Mouse (Mus musculus): Measurements from ENCODE around the gene Cdsn. TPM values are rescaled to one million over a fixed set of nuclear protein-coding genes. Genes with fewer than 3 reads are reported as not detected.

The Cdsn gene
- total RNA-seq (2012; rRNA removed) (0.08 and 0.23 TPM in 2 replicates), polyA plus RNA-seq (2012; ENCODE audit: insufficient read depth in 1 of 2, insufficient read length in 2 of 2, low read depth in 1 of 2, low replicate concordance in 2 of 2, missing spikeins in 1 of 2) (under 1 TPM in 1 of 2 experiments, not detected in 1; 0.79 TPM)

DNA sequence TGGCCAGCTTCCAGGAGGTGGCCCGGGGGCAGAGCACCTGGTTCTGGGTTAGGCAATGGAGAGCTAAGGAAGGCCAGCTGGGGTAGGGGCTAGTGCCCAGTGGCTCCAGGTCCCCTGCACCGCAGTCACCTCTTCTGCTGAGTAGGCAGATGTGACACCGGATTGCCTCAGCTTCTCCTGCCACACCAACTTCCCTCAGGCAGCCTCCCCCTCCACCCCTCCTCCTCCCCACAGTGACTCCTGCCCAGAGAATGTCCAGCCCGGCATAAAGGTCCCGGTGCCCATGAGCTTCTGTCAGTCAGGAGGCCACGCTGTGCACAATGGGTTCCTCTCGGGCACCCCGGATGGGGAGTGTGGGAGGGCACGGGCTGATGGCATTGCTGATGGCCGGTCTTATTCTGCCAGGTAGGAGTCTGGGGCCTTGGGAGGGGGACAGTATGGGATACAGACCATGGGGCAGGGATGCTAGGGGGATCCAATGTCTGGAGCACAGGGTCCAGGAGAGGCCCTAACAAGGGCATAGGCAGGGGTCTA, at the start of gene Cdsn:
TSS of gene Cdsn (plus strand) at position 248 of the 534 bp plus-strand sequence.
- Histone ChIP-seq H3K9me3 (replicated peaks; ENCODE audit: insufficient read depth, low read length) (no peaks in the 10 kb centered on the region), H3K27ac (ENCODE audit: control insufficient read depth, low read depth, low read length) (no peak within 1 kb of the TSS), H3K79me2 (ENCODE audit: control insufficient read depth, insufficient read depth, low read length, poor library complexity) (no peaks in the 10 kb centered on the region), H3K4me1 (ENCODE audit: control insufficient read depth in 1 of 2, insufficient read depth in 2 of 2, low read length in 2 of 2) (no peaks in the 10 kb centered on the region), H3K36me3 (ENCODE audit: control insufficient read depth in 1 of 2, insufficient read depth in 2 of 2, low read length in 2 of 2) (no peaks in the 10 kb centered on the region), H3K4me3 (ENCODE audit: control insufficient read depth in 1 of 2, insufficient read depth in 1 of 2, low read depth in 2 of 2, low read length in 2 of 2) (no peak within 1 kb of the TSS), H3K9ac (ENCODE audit: control insufficient read depth, low read depth, low read length, poor library complexity, severe bottlenecking) (no peak within 1 kb of the TSS), H3K27me3 (ENCODE audit: control insufficient read depth in 1 of 2, insufficient read depth in 2 of 2, low read length in 2 of 2) (no peaks in the 10 kb centered on the region)
- DNase-seq (ENCODE audit: low read depth, low spot score): no peak
- TF ChIP-seq MEF2A (IDR thresholded peaks at IDR 0.05; ENCODE audit: extremely low read depth, insufficient replicate concordance, low read depth, low read length, poor library complexity, severe bottlenecking): no peak
- TF ChIP-seq ELF1 (IDR thresholded peaks at IDR 0.05; ENCODE audit: low read depth, low read length): no peak
- no peak for TF ChIP-seq E2F4 (IDR thresholded peaks at IDR 0.05; ENCODE audit: borderline replicate concordance, low read depth, low read length)
- no peak for TF ChIP-seq USF2 (IDR thresholded peaks at IDR 0.05; ENCODE audit: borderline replicate concordance in 1 of 2, insufficient read depth in 1 of 2, low read depth in 1 of 2, low read length in 2 of 2)
- TF ChIP-seq MYC (IDR thresholded peaks at IDR 0.05; ENCODE audit: low read depth, low read length): no peak
- no peak for TF ChIP-seq SMC3 (IDR thresholded peaks at IDR 0.05; ENCODE audit: low read depth, low read length)
- no peak for TF ChIP-seq RCOR1 (IDR thresholded peaks at IDR 0.05; ENCODE audit: low read depth, low read length)
- TF ChIP-seq EP300 (IDR thresholded peaks at IDR 0.05; ENCODE audit: low read depth in 1 of 2, low read length in 2 of 2): no peak
- no peak for TF ChIP-seq CTCF (IDR thresholded peaks at IDR 0.05 in 2 of 3, conservative IDR thresholded peaks at IDR 0.05 in 1 of 3; ENCODE audit: control insufficient read depth in 1 of 3, insufficient read depth in 1 of 3, low read depth in 2 of 3, low read length in 3 of 3, poor library complexity in 1 of 3, severe bottlenecking in 1 of 3)

DNA sequence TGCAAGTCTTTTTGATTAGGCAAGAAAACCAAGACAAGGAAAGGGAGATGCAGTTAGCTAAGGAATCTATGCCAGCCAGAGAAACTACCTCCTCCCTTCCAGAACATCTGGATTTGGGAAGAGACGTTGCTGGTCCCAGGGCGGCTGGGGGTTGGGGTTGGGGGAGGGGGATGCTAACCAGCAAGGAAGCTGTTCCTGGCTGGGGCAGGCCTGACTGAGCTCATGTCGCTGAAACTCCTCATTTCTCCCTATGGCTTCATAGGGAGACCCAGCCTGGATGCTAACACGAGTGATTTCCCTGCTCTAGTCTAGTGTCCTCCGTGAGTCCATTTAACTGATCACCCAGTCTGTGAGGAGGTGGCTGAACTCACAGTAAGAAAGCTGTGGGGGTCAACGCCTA, 49.7 kb upstream of the Cdsn start:
- no peak overlapping the region for H3K4me3 ChIP-seq (ENCODE audit: control insufficient read depth in 1 of 2, insufficient read depth in 1 of 2, low read depth in 2 of 2, low read length in 2 of 2)
- no peaks in the 10 kb centered on the region for H3K9me3 ChIP-seq (replicated peaks; ENCODE audit: insufficient read depth, low read length)
- TF ChIP-seq MAFK (IDR thresholded peaks at IDR 0.05; ENCODE audit: borderline replicate concordance, low read depth, low read length) (no peak), MXI1 (IDR thresholded peaks at IDR 0.05; ENCODE audit: low read depth, low read length) (no peak), MYC (IDR thresholded peaks at IDR 0.05; ENCODE audit: low read depth, low read length) (no peak), ZC3H11A (IDR thresholded peaks at IDR 0.05; ENCODE audit: low read depth, low read length) (no peak)
- DNase-seq (ENCODE audit: low read depth, low spot score): no peak
- no peak overlapping the region for H3K27ac ChIP-seq (ENCODE audit: control insufficient read depth, low read depth, low read length)
- no peaks in the 10 kb centered on the region; a peak in 1 of 4 replicates for H3K27me3 ChIP-seq (ENCODE audit: control insufficient read depth in 1 of 2, insufficient read depth in 2 of 2, low read length in 2 of 2)
- H3K4me1 ChIP-seq (ENCODE audit: control insufficient read depth in 1 of 2, insufficient read depth in 2 of 2, low read length in 2 of 2): 0 out of 4 replicates have a peak, but pooled peaks cover 0 to 2% of the 10 kb centered on the region in 2 experiments
- H3K36me3 ChIP-seq (ENCODE audit: control insufficient read depth in 1 of 2, insufficient read depth in 2 of 2, low read length in 2 of 2): no peaks in the 10 kb centered on the region
- H3K9ac ChIP-seq (ENCODE audit: control insufficient read depth, low read depth, low read length, poor library complexity, severe bottlenecking): no peak overlapping the region
- H3K79me2 ChIP-seq (ENCODE audit: control insufficient read depth, insufficient read depth, low read length, poor library complexity): no peaks in the 10 kb centered on the region

GRCm38 (mm10) chr17:35502762-35503161, 49.2 kb upstream of the Cdsn start:
- no peaks in the 10 kb centered on the region for H3K79me2 ChIP-seq (ENCODE audit: control insufficient read depth, insufficient read depth, low read length, poor library complexity)
- no peaks in the 10 kb centered on the region; a peak in 1 of 4 replicates for H3K27me3 ChIP-seq (ENCODE audit: control insufficient read depth in 1 of 2, insufficient read depth in 2 of 2, low read length in 2 of 2)
- no peak overlapping the region for H3K9ac ChIP-seq (ENCODE audit: control insufficient read depth, low read depth, low read length, poor library complexity, severe bottlenecking)
- H3K4me1 ChIP-seq (ENCODE audit: control insufficient read depth in 1 of 2, insufficient read depth in 2 of 2, low read length in 2 of 2): 0 out of 4 replicates have a peak, but pooled peaks cover 0 to 2% of the 10 kb centered on the region in 2 experiments
- H3K4me3 ChIP-seq (ENCODE audit: control insufficient read depth in 1 of 2, insufficient read depth in 1 of 2, low read depth in 2 of 2, low read length in 2 of 2): no peak overlapping the region
- H3K27ac ChIP-seq (ENCODE audit: control insufficient read depth, low read depth, low read length): no peak overlapping the region
- TF ChIP-seq MXI1 (IDR thresholded peaks at IDR 0.05; ENCODE audit: low read depth, low read length) (no peak), POLR2A (IDR thresholded peaks at IDR 0.05; ENCODE audit: control insufficient read depth in 1 of 2, insufficient read depth in 1 of 2, low read depth in 1 of 2, low read length in 2 of 2, poor library complexity in 1 of 2) (no peak), CTCF (IDR thresholded peaks at IDR 0.05 in 2 of 3, conservative IDR thresholded peaks at IDR 0.05 in 1 of 3; ENCODE audit: control insufficient read depth in 1 of 3, insufficient read depth in 1 of 3, low read depth in 2 of 3, low read length in 3 of 3, poor library complexity in 1 of 3, severe bottlenecking in 1 of 3) (no peak), NRF1 (IDR thresholded peaks at IDR 0.05; ENCODE audit: insufficient read depth, low read depth, low read length, poor library complexity, severe bottlenecking) (no peak), MAX (IDR thresholded peaks at IDR 0.05; ENCODE audit: low read length) (no peak), MYB (IDR thresholded peaks at IDR 0.05; ENCODE audit: low read depth, low read length) (no peak), RAD21 (IDR thresholded peaks at IDR 0.05; ENCODE audit: low read depth, low read length) (no peak), NELFE (IDR thresholded peaks at IDR 0.05; ENCODE audit: low read depth, low read length) (no peak), POLR2AphosphoS2 (IDR thresholded peaks at IDR 0.05; ENCODE audit: low read length) (no peak), SIN3A (IDR thresholded peaks at IDR 0.05; ENCODE audit: low read length) (no peak), MYC (IDR thresholded peaks at IDR 0.05; ENCODE audit: low read depth, low read length) (no peak), POLR2AphosphoS5 (IDR thresholded peaks at IDR 0.05; ENCODE audit: borderline replicate concordance, low read depth, low read length) (no peak), USF2 (IDR thresholded peaks at IDR 0.05; ENCODE audit: borderline replicate concordance in 1 of 2, insufficient read depth in 1 of 2, low read depth in 1 of 2, low read length in 2 of 2) (no peak)
- no peaks in the 10 kb centered on the region for H3K36me3 ChIP-seq (ENCODE audit: control insufficient read depth in 1 of 2, insufficient read depth in 2 of 2, low read length in 2 of 2)
- no peaks in the 10 kb centered on the region for H3K9me3 ChIP-seq (replicated peaks; ENCODE audit: insufficient read depth, low read length)
- no peak for DNase-seq (ENCODE audit: low read depth, low spot score)

Measured in MEL (cell line).